Mouse (Mus musculus) forebrain, embryonic 11.5 days (tissue): ENCODE results near the gene ccdc198. TPM values are rescaled to one million over a fixed set of nuclear protein-coding genes. Genes with fewer than 3 reads are reported as not detected.
"Not testable (repeated sequence)": the region's sequence is repeated elsewhere in the genome, so short reads cannot be mapped to it uniquely, and the experiment has no call there.

Experiments used
- ATAC-seq: fragments of 200-750 bp; cut with Nextera tagmentation; replicated peaks from 2 replicates; pipeline ENCODE4 v1.8.0; 2017; ENCODE audit warnings: moderate TSS enrichment; ENCODE audit not compliant: low FRiP score
- DNase-seq: peaks from one replicate; pipeline ENCODE4 v3.0.0-alpha.2; 2017; ENCODE audit warnings: low spot score
- H3K27ac ChIP-seq: fragments of 300-500 bp; sonication (generic); 2 replicates; pipeline ENCODE4 v1.5.1; 2014; ENCODE audit warnings: low read depth, low read length
- H3K27me3 ChIP-seq: fragments of 300-500 bp; sonication (generic); 2 replicates; pipeline ENCODE4 v1.6.1; 2014; ENCODE audit warnings: mild to moderate bottlenecking, low read length, mixed read lengths; ENCODE audit not compliant: control insufficient read depth, insufficient read depth
- H3K36me3 ChIP-seq: fragments of 300-500 bp; sonication (generic); 2 replicates; pipeline ENCODE4 v1.6.1; 2014; ENCODE audit warnings: mild to moderate bottlenecking, low read length, moderate library complexity, mixed read lengths; ENCODE audit not compliant: control insufficient read depth, insufficient read depth
- H3K4me1 ChIP-seq: fragments of 300-500 bp; sonication (generic); replicated peaks from 2 replicates; pipeline ENCODE4 v1.6.1; 2014; ENCODE audit warnings: low read length, mixed read lengths; ENCODE audit not compliant: control insufficient read depth, insufficient read depth
- H3K4me2 ChIP-seq: fragments of 300-500 bp; sonication (generic); 2 replicates; pipeline ENCODE4 v1.6.1; 2014; ENCODE audit warnings: low read depth, mild to moderate bottlenecking, low read length, moderate library complexity, mixed read lengths; ENCODE audit not compliant: severe bottlenecking
- H3K4me3 ChIP-seq: fragments of 300-500 bp; sonication (generic); 2 replicates; pipeline ENCODE4 v1.5.1; 2014; ENCODE audit warnings: low read depth, low read length
- H3K9ac ChIP-seq: fragments of 300-500 bp; sonication (generic); 2 replicates; pipeline ENCODE4 v1.6.1; 2014; ENCODE audit warnings: low read length
- H3K9me3 ChIP-seq: fragments of 300-500 bp; sonication (generic); 2 replicates; pipeline ENCODE4 v1.6.1; 2016; ENCODE audit warnings: low read length, mixed read lengths; ENCODE audit not compliant: control insufficient read depth
- WGBS: fragments of 180-500 bp; shearing (Covaris S2); extraction: QIAGEN DNeasy Blood & Tissue Kit; methylation state at CpG from one replicate; pipeline ENCODE4 v1.1.7; 2014; 5-methylcytosine and 5-hydroxymethylcytosine counted together
- polyA plus RNA-seq: library from polyadenylated mRNA; unstranded; fragments of >200 nt; fragmentation: Nextera tagmentation; extraction: Ambion mirVana; gene quantifications from 2 replicates; pipeline ENCODE4 v1.2.1, GENCODE M21; 2014

Gene ccdc198
- polyA plus RNA-seq, 1 experiment from 2014 or later = 0.05 TPM

- not testable (repeated sequence) for H3K36me3 ChIP-seq, H3K9me3 ChIP-seq, H3K4me3 ChIP-seq, ATAC-seq, H3K4me1 ChIP-seq, H3K9ac ChIP-seq, H3K27me3 ChIP-seq, H3K27ac ChIP-seq, H3K4me2 ChIP-seq, DNase-seq
- 84% methylated on average over 4 of the region's 4 CpGs for WGBS
Observed at GRCm38 (mm10) chr14:49219466-49220022, 25.7 kb downstream of the ccdc198 start.

DNA sequence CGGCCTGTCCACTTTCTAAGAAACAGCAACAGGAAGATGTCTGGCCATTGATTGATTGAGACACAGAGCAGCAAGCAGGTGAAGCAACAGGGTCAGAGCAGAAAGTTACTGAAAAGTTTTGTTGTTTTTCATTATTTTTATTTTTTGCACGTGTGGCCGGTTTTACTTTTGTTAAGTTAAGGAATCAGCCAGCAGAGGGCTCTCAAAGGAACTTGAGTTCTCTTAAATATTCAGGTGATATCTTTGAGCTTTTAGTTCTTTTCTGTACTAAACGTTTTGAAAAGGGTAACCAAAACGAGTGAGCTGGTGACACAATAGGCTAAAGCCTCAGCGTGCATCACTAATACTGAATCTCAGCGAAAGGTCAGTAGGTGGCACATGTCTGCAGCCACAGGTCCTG, 26.6 kb downstream of the ccdc198 start:
- no peak overlapping the region for H3K9ac ChIP-seq
- no peaks in the 10 kb centered on the region for H3K27me3 ChIP-seq
- no peaks in the 10 kb centered on the region for H3K4me1 ChIP-seq
- H3K9me3 ChIP-seq = no peaks in the 10 kb centered on the region
- H3K36me3 ChIP-seq = no peaks in the 10 kb centered on the region
- 72% methylated on average over 7 of the region's 7 CpGs for WGBS
- no peak for ATAC-seq
- no peak overlapping the region for H3K4me2 ChIP-seq
- no peak overlapping the region for H3K4me3 ChIP-seq
- no peak for DNase-seq
- no peak overlapping the region for H3K27ac ChIP-seq

DNA sequence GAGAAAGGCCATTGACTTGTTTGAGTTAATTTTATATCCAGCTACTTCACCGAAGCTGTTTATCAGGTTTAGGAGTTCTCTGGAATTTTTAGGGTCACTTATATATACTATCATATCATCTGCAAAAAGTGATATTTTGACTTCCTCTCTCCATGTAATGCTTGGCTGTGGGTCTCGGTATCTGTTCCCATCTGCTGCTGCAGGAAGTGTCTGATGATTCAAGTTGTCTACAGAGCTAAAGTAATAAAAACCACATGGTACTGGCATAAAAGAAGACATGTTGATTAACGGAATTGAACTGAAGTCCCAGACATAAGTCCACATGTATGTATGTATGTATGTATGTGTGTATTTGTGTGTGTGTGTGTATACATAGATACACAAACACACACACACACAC, 35.1 kb downstream of the ccdc198 start:
- WGBS = 93% methylated on average over 3 of the region's 3 CpGs
- DNase-seq, H3K27me3 ChIP-seq, H3K4me1 ChIP-seq, H3K36me3 ChIP-seq, H3K9me3 ChIP-seq, ATAC-seq, H3K9ac ChIP-seq, H3K4me3 ChIP-seq, H3K27ac ChIP-seq, H3K4me2 ChIP-seq: not testable (repeated sequence)

- H3K4me1 ChIP-seq = no peaks in the 10 kb centered on the region
- H3K27ac ChIP-seq = no peak overlapping the region
- H3K4me2 ChIP-seq = no peak overlapping the region
- ATAC-seq (no peak), DNase-seq (no peak)
- H3K36me3 ChIP-seq = no peaks in the 10 kb centered on the region
- 82% methylated on average over 9 of the region's 9 CpGs for WGBS
- no peak overlapping the region for H3K4me3 ChIP-seq
- no peak overlapping the region for H3K9ac ChIP-seq
- H3K9me3 ChIP-seq = no peaks in the 10 kb centered on the region
- H3K27me3 ChIP-seq = no peaks in the 10 kb centered on the region
Observed at GRCm38 (mm10) chr14:49201073-49201778, 44.0 kb downstream of the ccdc198 start.

DNA sequence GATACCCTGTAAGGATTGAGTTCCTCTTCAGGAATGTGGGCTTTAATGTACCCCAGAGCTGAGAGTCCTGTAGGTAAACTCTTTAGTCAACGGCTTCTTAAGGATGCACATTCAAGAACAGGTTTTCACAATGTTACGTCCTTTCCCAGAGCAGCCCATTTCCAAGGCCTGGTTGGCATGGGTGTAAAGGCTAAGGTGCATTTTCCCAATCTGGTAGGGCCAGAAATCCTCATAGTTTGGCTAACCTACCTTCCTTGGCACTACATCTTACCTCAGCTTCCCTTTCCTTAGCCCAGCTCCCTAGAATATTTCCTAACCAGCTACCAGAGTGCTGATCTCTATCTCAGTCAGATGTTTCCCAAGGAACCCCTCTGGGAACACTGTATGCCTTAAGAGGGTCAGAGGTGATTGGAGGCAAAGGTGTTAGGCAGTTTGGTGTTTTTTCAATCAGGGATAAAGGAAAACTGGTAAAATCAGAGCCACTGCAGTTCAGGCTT, 48.2 kb downstream of the ccdc198 start:
- H3K9ac ChIP-seq = no peak overlapping the region
- 88% methylated on average over 2 of the region's 2 CpGs for WGBS
- H3K4me1 ChIP-seq = no peaks in the 10 kb centered on the region
- no peaks in the 10 kb centered on the region for H3K27me3 ChIP-seq
- no peak for DNase-seq
- no peaks in the 10 kb centered on the region for H3K36me3 ChIP-seq
- H3K9me3 ChIP-seq = no peaks in the 10 kb centered on the region
- H3K4me2 ChIP-seq = no peak overlapping the region
- no peak for ATAC-seq
- H3K27ac ChIP-seq = no peak overlapping the region
- H3K4me3 ChIP-seq = no peak overlapping the region

DNA sequence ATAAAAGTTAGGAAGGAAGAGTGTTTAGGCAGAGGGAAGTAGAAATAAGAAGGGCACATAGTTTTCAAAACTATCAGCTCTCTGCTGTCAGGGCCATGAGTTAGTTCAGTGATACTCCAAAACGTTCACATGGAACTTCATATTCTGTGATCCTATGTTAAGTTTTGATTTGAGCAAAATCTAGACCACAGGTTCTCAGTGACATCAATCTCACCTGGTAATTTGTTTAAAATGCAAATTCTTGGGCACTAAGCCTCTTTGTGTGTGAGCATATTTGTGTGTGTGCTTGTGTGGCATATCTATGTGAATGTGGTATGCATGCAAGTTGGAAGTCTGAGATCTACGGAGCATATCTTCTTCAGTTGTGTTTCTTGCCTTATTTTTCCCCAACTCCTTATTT, 59.0 kb downstream of the ccdc198 start:
- Histone ChIP-seq H3K9ac (no peak overlapping the region), H3K4me2 (no peak overlapping the region), H3K27ac (no peak overlapping the region), H3K4me3 (no peak overlapping the region), H3K4me1 (no peaks in the 10 kb centered on the region), H3K27me3 (no peaks in the 10 kb centered on the region), H3K9me3 (no peaks in the 10 kb centered on the region), H3K36me3 (no peaks in the 10 kb centered on the region)
- no peak for DNase-seq
- ATAC-seq = no peak
- WGBS = 92% methylated on average over 2 of the region's 2 CpGs

- no peak overlapping the region for H3K4me2 ChIP-seq
- H3K9ac ChIP-seq = no peak overlapping the region
- no peaks in the 10 kb centered on the region for H3K9me3 ChIP-seq
- no peak overlapping the region for H3K27ac ChIP-seq
- WGBS = 87% methylated on average over 3 of the region's 3 CpGs
- no peak overlapping the region for H3K4me3 ChIP-seq
- ATAC-seq (no peak), DNase-seq (no peak)
- H3K4me1 ChIP-seq = no peaks in the 10 kb centered on the region
- no peaks in the 10 kb centered on the region; the same call in 1 of the 2 replicates for H3K36me3 ChIP-seq
- H3K27me3 ChIP-seq = no peaks in the 10 kb centered on the region
Observed at GRCm38 (mm10) chr14:49179736-49180135, 65.5 kb downstream of the ccdc198 start.

DNA sequence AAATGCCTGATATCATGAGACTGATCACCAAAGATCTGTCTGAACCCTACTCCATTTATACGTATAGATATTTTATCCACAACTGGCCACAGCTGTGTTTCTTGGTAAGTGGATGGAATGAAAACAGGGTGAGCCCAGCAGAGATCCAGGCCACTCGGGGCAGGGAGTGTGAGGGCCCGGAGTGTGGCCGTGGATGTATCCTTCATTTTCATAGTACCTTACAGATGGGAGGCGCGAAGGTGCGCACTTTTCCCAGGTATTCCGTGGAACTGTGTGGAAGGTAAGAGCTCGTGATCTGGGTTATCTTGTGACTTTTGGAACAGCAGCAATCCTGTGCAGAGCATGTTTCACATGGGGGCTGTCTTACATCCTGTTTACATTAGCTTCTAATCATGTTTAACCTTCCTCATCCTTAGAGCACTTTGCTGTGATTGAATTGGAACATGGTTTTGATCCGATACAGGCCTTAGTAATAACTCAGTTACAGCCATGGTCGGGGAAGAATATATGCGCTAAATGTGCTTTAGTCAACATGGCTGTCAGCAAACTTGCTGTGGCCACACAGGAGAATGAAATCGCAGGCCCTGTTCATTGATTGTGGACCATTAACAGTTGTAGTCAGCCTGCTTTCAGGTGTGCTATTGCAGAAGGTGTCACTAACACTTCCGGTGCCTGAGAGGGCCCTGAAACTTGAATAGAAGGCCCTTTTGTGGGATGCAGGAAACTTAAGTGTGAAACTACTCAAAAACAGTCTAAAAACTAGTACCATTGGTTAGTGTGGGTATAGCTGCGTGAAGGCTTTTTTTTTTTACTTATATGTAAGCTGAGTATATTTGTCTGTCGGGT, 71.8 kb downstream of the ccdc198 start:
- no peaks in the 10 kb centered on the region for H3K9me3 ChIP-seq
- H3K4me3 ChIP-seq = peak overlapping the region; percentile 95
- H3K27me3 ChIP-seq = no peaks in the 10 kb centered on the region
- DNase-seq (no peak), ATAC-seq (no peak)
- H3K4me1 ChIP-seq = peaks cover 8% of the 10 kb centered on the region; the same call in 1 of the 2 replicates
- WGBS = 67% methylated on average over 16 of the region's 16 CpGs
- H3K36me3 ChIP-seq = no peaks in the 10 kb centered on the region
- peak overlapping the region; percentile 94 for H3K4me2 ChIP-seq
- no peak overlapping the region for H3K27ac ChIP-seq
- H3K9ac ChIP-seq = peak overlapping the region; percentile 95
